Mouse (Mus musculus) testis, adult 2 months (tissue): Measurements from ENCODE around the gene Nr1h2.

Experiments used
- CTCF ChIP-seq: fragments of 200-500 bp; IDR thresholded peaks from 2 replicates; pipeline ENCODE4 v1.5.1; 2012; ENCODE audit warnings: low read depth, mild to moderate bottlenecking, inconsistent platforms, low read length, moderate library complexity; ENCODE audit not compliant: control insufficient read depth, insufficient read depth, insufficient replicate concordance
- POLR2A ChIP-seq: fragments of 200-500 bp; IDR thresholded peaks from 2 replicates; pipeline ENCODE4 v1.6.1; 2012; ENCODE audit warnings: low read depth, mild to moderate bottlenecking, inconsistent platforms, low read length, moderate library complexity; ENCODE audit not compliant: control insufficient read depth

DNA sequence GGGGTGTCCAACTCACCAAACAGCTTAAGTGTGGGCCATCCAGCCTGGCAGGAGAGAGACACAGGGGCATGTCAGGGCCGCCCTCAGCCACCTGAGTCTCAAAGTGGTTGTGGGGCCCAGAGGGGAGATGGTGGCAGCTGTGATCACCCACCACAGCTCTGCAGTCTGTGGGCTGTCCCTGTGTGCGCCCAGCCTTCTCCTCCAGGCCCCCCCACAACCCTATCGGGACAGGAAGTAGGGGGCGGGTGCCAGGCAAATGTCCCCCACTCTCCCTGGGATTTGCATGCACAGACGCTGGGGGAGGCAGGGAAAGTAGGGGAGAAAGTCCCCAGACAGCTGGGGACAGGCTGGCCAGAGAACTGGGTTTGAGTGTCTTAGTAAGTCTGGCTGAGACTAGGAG, 22.5 kb downstream of the Nr1h2 start:
- TF ChIP-seq CTCF = no peak
- TF ChIP-seq POLR2A = no peak
